Mouse (Mus musculus) heart, postnatal 0 days (tissue): ENCODE results near the gene Camk2d.

ENCODE experiments used
- CTCF ChIP-seq: IDR thresholded peaks from 2 replicates; pipeline ENCODE4 v1.5.1; 2016; ENCODE audit warnings: antibody characterized with exemption, control low read depth, low read depth
- EP300 ChIP-seq: IDR thresholded peaks from 2 replicates; pipeline ENCODE4 v1.6.1; 2016; ENCODE audit warnings: antibody characterized with exemption, low read depth

- TF ChIP-seq EP300 (no peak), CTCF (no peak)
These were observed 248.7 kb downstream of the Camk2d start for GRCm38 (mm10) chr3:126844809-126845208.
